In the genomic region with DNA sequence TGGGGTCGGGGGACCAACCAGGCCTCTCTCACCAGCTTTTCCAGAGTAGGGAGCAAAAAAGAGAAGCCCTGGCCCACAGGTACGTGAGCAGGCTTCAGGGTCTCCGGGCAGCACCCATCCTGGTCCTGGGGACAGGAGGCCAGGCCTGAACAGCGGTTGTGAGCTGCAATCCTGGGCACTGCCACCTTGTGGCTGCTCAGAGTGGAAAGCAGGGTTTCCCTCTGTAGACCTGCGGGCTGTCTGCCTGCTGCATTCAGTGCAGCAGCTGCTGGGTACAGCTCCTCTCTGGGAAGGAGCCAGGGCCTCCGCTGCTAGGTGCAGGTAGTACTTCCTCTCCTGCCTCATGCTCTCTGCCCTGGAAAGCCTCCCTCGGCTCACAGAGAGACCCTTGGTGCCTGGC, we compare ENCODE assay signal across 8 mouse cellular contexts. TPM values are rescaled to one million over a fixed set of nuclear protein-coding genes. Genes with fewer than 3 reads are reported as not detected.
DNase-seq lines count a peak whose midpoint lies in the region; ATAC-seq and TF ChIP-seq lines count a peak whose summit lies in the region.

No protein-coding gene starts in this region.

- H3K27ac ChIP-seq in kidney, postnatal 0 days: no peak overlapping the region
- no peak overlapping the region for H3K27ac ChIP-seq in kidney, embryonic 15.5 days
- no peak overlapping the region for H3K27ac ChIP-seq in ES-E14 (ENCODE audit: insufficient read depth, low read depth, low read length, poor library complexity, severe bottlenecking)
- no peak overlapping the region for H3K27ac ChIP-seq in midbrain, embryonic 14.5 days (replicated peaks; ENCODE audit: low read depth, low read length)

- peak; percentile 59 for DNase-seq in kidney, postnatal 0 days (ENCODE audit: low spot score)
- no peak for DNase-seq in ES-E14 (ENCODE audit: low read depth, low spot score)
- peak; percentile 59 to 70 for DNase-seq in cerebellum, postnatal 25 days
- peak; percentile 26 for DNase-seq in induced T-regulatory cell, adult 2 months (ENCODE audit: low read depth)
- peak; percentile 69 for DNase-seq in midbrain, embryonic 14.5 days
- no peak for DNase-seq in gastrocnemius, postnatal 25 days

- no peaks in the 10 kb centered on the region for H3K4me1 ChIP-seq in kidney, postnatal 0 days (replicated peaks; ENCODE audit: insufficient read depth, low read length)
- H3K4me1 ChIP-seq in kidney, embryonic 15.5 days: peaks cover 7% of the 10 kb centered on the region; the same call in 1 of the 2 replicates
- H3K4me1 ChIP-seq in ES-E14 (ENCODE audit: control insufficient read depth in 2 of 2, insufficient read depth in 2 of 2, low read length in 2 of 2, poor library complexity in 1 of 2): peaks cover 0 to 8% of the 10 kb centered on the region in 2 experiments; a peak in 1 of 4 replicates
- no peaks in the 10 kb centered on the region for H3K4me1 ChIP-seq in midbrain, embryonic 14.5 days (ENCODE audit: control insufficient read depth, insufficient read depth, low read length)

- H3K27me3 ChIP-seq in kidney, postnatal 0 days (ENCODE audit: insufficient read depth, low read length): no peaks in the 10 kb centered on the region
- no peaks in the 10 kb centered on the region for H3K27me3 ChIP-seq in kidney, embryonic 15.5 days
- no peaks in the 10 kb centered on the region for H3K27me3 ChIP-seq in midbrain, embryonic 14.5 days (ENCODE audit: control insufficient read depth, insufficient read depth, low read length)

- H3K36me3 ChIP-seq in kidney, postnatal 0 days (ENCODE audit: insufficient read depth, low read length): peaks cover 38% of the 10 kb centered on the region
- H3K36me3 ChIP-seq in kidney, embryonic 15.5 days: peaks cover 53% of the 10 kb centered on the region
- H3K36me3 ChIP-seq in ES-E14 (ENCODE audit: control insufficient read depth, insufficient read depth, low read length, poor library complexity, severe bottlenecking): no peaks in the 10 kb centered on the region; the same call in 1 of the 2 replicates
- H3K36me3 ChIP-seq in midbrain, embryonic 14.5 days (ENCODE audit: control insufficient read depth, insufficient read depth, low read length): peaks cover 45% of the 10 kb centered on the region

- H3K4me3 ChIP-seq in kidney, postnatal 0 days (replicated peaks; ENCODE audit: low read depth, low read length): no peak overlapping the region
- no peak overlapping the region for H3K4me3 ChIP-seq in kidney, embryonic 15.5 days (replicated peaks)
- peak overlapping the region in 1 of 2 experiments; percentile 37; a peak in 1 of 4 replicates for H3K4me3 ChIP-seq in ES-E14 (ENCODE audit: insufficient read depth in 1 of 2, low read depth in 1 of 2, low read length in 2 of 2, poor library complexity in 1 of 2, severe bottlenecking in 1 of 2)
- H3K4me3 ChIP-seq in midbrain, embryonic 14.5 days (replicated peaks; ENCODE audit: low read depth, low read length): no peak overlapping the region

- no peak overlapping the region for H3K9ac ChIP-seq in kidney, postnatal 0 days (ENCODE audit: low read depth, low read length)
- H3K9ac ChIP-seq in kidney, embryonic 15.5 days: no peak overlapping the region
- H3K9ac ChIP-seq in ES-E14 (ENCODE audit: insufficient read depth, low read depth, low read length, poor library complexity, severe bottlenecking): peak overlapping the region; percentile 30; the same call in 1 of the 2 replicates
- no peak overlapping the region for H3K9ac ChIP-seq in midbrain, embryonic 14.5 days (replicated peaks; ENCODE audit: low read length)

- TF ChIP-seq CTCF in kidney, postnatal 0 days (IDR thresholded peaks at IDR 0.05; ENCODE audit: low read depth): peak; percentile 67

- H3K9me3 ChIP-seq in kidney, postnatal 0 days (replicated peaks; ENCODE audit: low read length): no peaks in the 10 kb centered on the region
- no peaks in the 10 kb centered on the region for H3K9me3 ChIP-seq in kidney, embryonic 15.5 days (replicated peaks)
- no peaks in the 10 kb centered on the region for H3K9me3 ChIP-seq in ES-E14 (ENCODE audit: control insufficient read depth, insufficient read depth, low read depth, low read length)
- H3K9me3 ChIP-seq in midbrain, embryonic 14.5 days (ENCODE audit: control insufficient read depth, low read length): no peaks in the 10 kb centered on the region

- ATAC-seq in kidney, postnatal 0 days (replicated peaks; ENCODE audit: low FRiP score, low read depth): 0 out of 2 replicates have a peak, but pooled peaks have one; percentile 42
- ATAC-seq in kidney, embryonic 15.5 days (replicated peaks; ENCODE audit: low FRiP score): no peak
- no peak for ATAC-seq in midbrain, embryonic 14.5 days (ENCODE audit: low FRiP score, low TSS enrichment)
- no peak for ATAC-seq in activated CD4-positive, CD25-positive, alpha-beta regulatory T cell, adult 4 months

- WGBS in kidney, postnatal 0 days: 52% methylated on average over 7 of the region's 7 CpGs
- WGBS in kidney, embryonic 15.5 days: 50% methylated on average over 7 of the region's 7 CpGs
- 44% methylated on average over 7 of the region's 7 CpGs for WGBS in midbrain, embryonic 14.5 days

- no peak overlapping the region for H3K4me2 ChIP-seq in kidney, postnatal 0 days (ENCODE audit: low read length)
- H3K4me2 ChIP-seq in kidney, embryonic 15.5 days: no peak overlapping the region
- H3K4me2 ChIP-seq in midbrain, embryonic 14.5 days (ENCODE audit: low read length): no peak overlapping the region

- in situ Hi-C loops in ES-E14 (cut with MboI; ENCODE audit: low sequenced_read_pairs in 2 of 2, unreplicated experiment in 2 of 2): loop anchor here in 1 of 2 experiments (10.0 kb wide), 1 partner anchor 77 kb away; no protein-coding TSS in a partner anchor

TF ChIP-seq in ES-E14, 5 proteins besides CTCF, POLR2A, EP300 and RAD21:
- no peak for TF ChIP-seq MAFK (IDR thresholded peaks at IDR 0.05; ENCODE audit: insufficient read depth, low read depth, low read length)
- TF ChIP-seq ZC3H11A (IDR thresholded peaks at IDR 0.05; ENCODE audit: borderline replicate concordance, low read depth, low read length): no peak
- no peak for TF ChIP-seq HCFC1 (IDR thresholded peaks at IDR 0.05; ENCODE audit: borderline replicate concordance, insufficient read depth, low read length)
- no peak for TF ChIP-seq ZNF384 (IDR thresholded peaks at IDR 0.05; ENCODE audit: low read depth, low read length)
- no peak for TF ChIP-seq CHD2 (IDR thresholded peaks at IDR 0.05; ENCODE audit: low read depth, low read length)

RNA-seq across cellular contexts. Expression of a gene that starts 19.0 kb away (rescaled TPM):
- polyA plus RNA-seq in kidney, postnatal 0 days (2015; fragmentation: Nextera tagmentation; extraction: Ambion mirVana): 5.8 TPM in 2 replicates
- polyA plus RNA-seq in kidney, embryonic 15.5 days (2015; fragmentation: Nextera tagmentation; extraction: Ambion mirVana): 5.8 and 6.1 TPM in 2 replicates
- total RNA-seq in ES-E14 (2012; rRNA removed): 4.8 and 7.3 TPM in 2 replicates
- polyA plus RNA-seq in midbrain, embryonic 14.5 days (2014; fragmentation: Nextera tagmentation; extraction: Ambion mirVana): 0.88 and 1.1 TPM in 2 replicates
- total RNA-seq in gastrocnemius, postnatal 25 days (2021): not detected
- 1 to 10 TPM; 1.0 to 1.6 TPM for polyA plus RNA-seq in activated CD4-positive, CD25-positive, alpha-beta regulatory T cell, adult 4 months (2017; shearing (Covaris generic))

Comparison
In these comparisons a context has a peak if more than half of its experiments do, and no peak if none do; other contexts are left out.
1. DNase-seq: peak in kidney, postnatal 0 days (single experiment), cerebellum, postnatal 25 days (2 of 2), induced T-regulatory cell, adult 2 months (single experiment) and midbrain, embryonic 14.5 days (single experiment); none in ES-E14 (single experiment) and gastrocnemius, postnatal 25 days (single experiment).